Mouse (Mus musculus): ENCODE measurements around the gene Ucn2.

- TF ChIP-seq POLR2A (IDR thresholded peaks at IDR 0.05; ENCODE audit: borderline replicate concordance, low read depth, low read length) (no peak), CTCF (IDR thresholded peaks at IDR 0.05; ENCODE audit: low read depth, low read length) (no peak)
Measured at GRCm38 (mm10) chr9:109008994-109009635, 23.3 kb downstream of the Ucn2 start.
